11 mouse cellular contexts compared by ENCODE assay signal in genomic region chr17:86969582-86969981, GRCm38 (mm10). TPM values are rescaled to one million over a fixed set of nuclear protein-coding genes. Genes with fewer than 3 reads are reported as not detected.
DNase-seq lines count a peak whose midpoint lies in the region; ATAC-seq lines count a peak whose summit lies in the region.
"Had no signal": no experiment of that assay in that cellular context is flagged by ENCODE, and none has a peak within 500 bp of the region (broad histone marks: within the 10 kb centered on the region; RNA-seq: fewer than 3 reads in every experiment).

No protein-coding gene starts in this region.

- H3K9me3 ChIP-seq in kidney, embryonic 15.5 days (replicated peaks) = no peaks in the 10 kb centered on the region
- H3K9me3 ChIP-seq: hindbrain, embryonic 15.5 days; limb, embryonic 12.5 days had no signal

- no peak overlapping the region for H3K9ac ChIP-seq in kidney, embryonic 15.5 days
- H3K9ac ChIP-seq: hindbrain, embryonic 15.5 days; limb, embryonic 12.5 days had no signal

- no peaks in the 10 kb centered on the region for H3K27me3 ChIP-seq in kidney, embryonic 15.5 days
- H3K27me3 ChIP-seq: hindbrain, embryonic 15.5 days; limb, embryonic 12.5 days had no signal

- peak; percentile 15 for DNase-seq in left cerebral cortex, postnatal 4 days
- DNase-seq in left cerebral cortex, adult 9 months (ENCODE audit: low spot score in 2 of 2) = no peak
- DNase-seq in naive thymus-derived CD4-positive, alpha-beta T cell, adult 2 months (ENCODE audit: low read depth) = peak; percentile 45
- peak; percentile 73 for DNase-seq in thymus, postnatal 14 days
- no peak for DNase-seq in testis, postnatal 14 days (ENCODE audit: low spot score)
- DNase-seq: kidney, postnatal 4 days had no signal

- H3K4me3 ChIP-seq in kidney, embryonic 15.5 days (replicated peaks) = no peak overlapping the region
- H3K4me3 ChIP-seq: hindbrain, embryonic 15.5 days; limb, embryonic 12.5 days had no signal

- ATAC-seq in activated CD4-positive, CD25-positive, alpha-beta regulatory T cell, adult 4 months = peak; percentile 62
- ATAC-seq in kidney, embryonic 15.5 days (replicated peaks; ENCODE audit: low FRiP score) = no peak

- H3K4me2 ChIP-seq in kidney, embryonic 15.5 days = no peak overlapping the region
- H3K4me2 ChIP-seq: hindbrain, embryonic 15.5 days; limb, embryonic 12.5 days had no signal

- H3K4me1 ChIP-seq in kidney, embryonic 15.5 days = peaks cover 28% of the 10 kb centered on the region

- H3K27ac ChIP-seq in kidney, embryonic 15.5 days = no peak overlapping the region
- H3K27ac ChIP-seq: hindbrain, embryonic 15.5 days; limb, embryonic 12.5 days had no signal

- intact Hi-C loops in left cerebral cortex, postnatal 4 days (cut with DNase I) = loop anchor here (10.0 kb wide), 1 partner anchor 75 kb away; no protein-coding TSS in a partner anchor

- peaks cover 50% of the 10 kb centered on the region for H3K36me3 ChIP-seq in kidney, embryonic 15.5 days
- H3K36me3 ChIP-seq: hindbrain, embryonic 15.5 days had no signal

- WGBS in kidney, embryonic 15.5 days = 70% methylated on average over 5 of the region's 5 CpGs

RNA-seq across cellular contexts. Expression of gene Rhoq, which starts 6.7 kb away (rescaled TPM):
- total RNA-seq in left cerebral cortex, postnatal 4 days (2021) = 10 to 100 TPM; 26.3 to 30.1 TPM
- polyA plus RNA-seq in activated CD4-positive, CD25-positive, alpha-beta regulatory T cell, adult 4 months (2017; shearing (Covaris generic)) = 1 to 10 TPM; 3.3 to 3.8 TPM
- 16.3 and 16.9 TPM in 2 replicates for polyA plus RNA-seq in kidney, embryonic 15.5 days (2015; fragmentation: Nextera tagmentation; extraction: Ambion mirVana)

RNA-seq across cellular contexts. Expression of gene Atp6v1e2, which starts 21.9 kb away (rescaled TPM):
- not detected for total RNA-seq in left cerebral cortex, postnatal 4 days (2021)
- polyA plus RNA-seq in activated CD4-positive, CD25-positive, alpha-beta regulatory T cell, adult 4 months (2017; shearing (Covaris generic)) = not detected
- not detected in 2 replicates for polyA plus RNA-seq in kidney, embryonic 15.5 days (2015; fragmentation: Nextera tagmentation; extraction: Ambion mirVana)
- total RNA-seq: megakaryocyte-erythroid progenitor cell, adult 5-6 weeks had no signal
- polyA plus RNA-seq: limb, embryonic 12.5 days had no signal

RNA-seq across cellular contexts. Expression of gene Tmem247, which starts 52.4 kb away (rescaled TPM):
- total RNA-seq in left cerebral cortex, postnatal 4 days (2021) = not detected
- not detected for polyA plus RNA-seq in activated CD4-positive, CD25-positive, alpha-beta regulatory T cell, adult 4 months (2017; shearing (Covaris generic))
- not detected in 2 replicates for polyA plus RNA-seq in kidney, embryonic 15.5 days (2015; fragmentation: Nextera tagmentation; extraction: Ambion mirVana)
- total RNA-seq: megakaryocyte-erythroid progenitor cell, adult 5-6 weeks had no signal
- polyA plus RNA-seq: hindbrain, embryonic 15.5 days; limb, embryonic 12.5 days had no signal

RNA-seq across cellular contexts. Expression of gene Pigf, which starts 55.6 kb away (rescaled TPM):
- total RNA-seq in left cerebral cortex, postnatal 4 days (2021) = 10 to 100 TPM; 17.3 to 18.0 TPM
- polyA plus RNA-seq in activated CD4-positive, CD25-positive, alpha-beta regulatory T cell, adult 4 months (2017; shearing (Covaris generic)) = 10 to 100 TPM; 19.5 to 25.3 TPM
- polyA plus RNA-seq in kidney, embryonic 15.5 days (2015; fragmentation: Nextera tagmentation; extraction: Ambion mirVana) = 39.2 and 46.7 TPM in 2 replicates

RNA-seq across cellular contexts. Expression of gene Cript, which starts 55.8 kb away (rescaled TPM):
- 10 to 100 TPM; 65.7 to 68.1 TPM for total RNA-seq in left cerebral cortex, postnatal 4 days (2021)
- polyA plus RNA-seq in activated CD4-positive, CD25-positive, alpha-beta regulatory T cell, adult 4 months (2017; shearing (Covaris generic)) = 100 to 1,000 TPM; 110 to 115 TPM
- polyA plus RNA-seq in kidney, embryonic 15.5 days (2015; fragmentation: Nextera tagmentation; extraction: Ambion mirVana) = 136 and 147 TPM in 2 replicates

Comparison
In these comparisons a context has a peak if more than half of its experiments do, and no peak if none do; other contexts are left out.
1. DNase-seq: peak in left cerebral cortex, postnatal 4 days (single experiment), naive thymus-derived CD4-positive, alpha-beta T cell, adult 2 months (single experiment) and thymus, postnatal 14 days (single experiment); none in left cerebral cortex, adult 9 months (0 of 2) and testis, postnatal 14 days (single experiment).